11 mouse cellular contexts compared by ENCODE assay signal in genomic region chr10:77415867-77416266, GRCm38 (mm10). TPM values are rescaled to one million over a fixed set of nuclear protein-coding genes. Genes with fewer than 3 reads are reported as not detected.
DNase-seq lines count a peak whose midpoint lies in the region; ATAC-seq and TF ChIP-seq lines count a peak whose summit lies in the region.
"Had no signal": no experiment of that assay in that cellular context is flagged by ENCODE, and none has a peak within 500 bp of the region (broad histone marks: within the 10 kb centered on the region; RNA-seq: fewer than 3 reads in every experiment).

No protein-coding gene starts in this region.

- H3K4me1 ChIP-seq in heart, adult 2 months (ENCODE audit: control insufficient read depth, insufficient read depth, low read length), result peaks cover 15% of the 10 kb centered on the region
- peaks cover 39% of the 10 kb centered on the region for H3K4me1 ChIP-seq in heart, embryonic 10.5 days
- H3K4me1 ChIP-seq in brown adipose tissue, adult 24 weeks (ENCODE audit: control insufficient read depth, insufficient read depth, insufficient read length, low read length), result peaks cover 30% of the 10 kb centered on the region
- peaks cover 19 to 28% of the 10 kb centered on the region in 2 experiments for H3K4me1 ChIP-seq in heart, embryonic 14.5 days (ENCODE audit: control insufficient read depth in 2 of 2, insufficient read depth in 2 of 2, low read length in 2 of 2)
- H3K4me1 ChIP-seq in lung, embryonic 16.5 days (replicated peaks; ENCODE audit: control insufficient read depth, insufficient read depth, low read length), result peaks cover 16% of the 10 kb centered on the region
- peaks cover 18% of the 10 kb centered on the region for H3K4me1 ChIP-seq in forebrain, embryonic 12.5 days

- TF ChIP-seq EP300 in heart, adult 2 months (IDR thresholded peaks at IDR 0.05; ENCODE audit: insufficient read depth, low read depth, low read length), result no peak

- ATAC-seq in heart, embryonic 14.5 days (ENCODE audit: insufficient number of reproducible peaks, insufficient read depth, low FRiP score, low read depth), result no peak
- no peak for ATAC-seq in lung, embryonic 16.5 days (ENCODE audit: low read depth)
- ATAC-seq in forebrain, embryonic 12.5 days (ENCODE audit: low FRiP score), result no peak
- ATAC-seq in megakaryocyte-erythroid progenitor cell, adult 5-6 weeks (replicated peaks; ENCODE audit: low FRiP score, low TSS enrichment, poor library complexity, severe bottlenecking), result no peak
- ATAC-seq: liver, postnatal 0 days had no signal

- H3K27ac ChIP-seq in heart, adult 2 months, result peak overlapping the region; percentile 32; the same call in 1 of the 2 replicates
- no peak overlapping the region for H3K27ac ChIP-seq in heart, embryonic 10.5 days
- H3K27ac ChIP-seq in brown adipose tissue, adult 24 weeks (replicated peaks; ENCODE audit: low read depth, low read length), result peak overlapping the region; percentile 24; the same call in 1 of the 2 replicates
- H3K27ac ChIP-seq in heart, embryonic 14.5 days (replicated peaks in 1 of 2; ENCODE audit: control insufficient read depth in 1 of 2, insufficient read depth in 1 of 2, low read depth in 2 of 2, low read length in 2 of 2), result no peak overlapping the region
- no peak overlapping the region for H3K27ac ChIP-seq in lung, embryonic 16.5 days (ENCODE audit: low read length)
- H3K27ac ChIP-seq in forebrain, embryonic 12.5 days, result no peak overlapping the region

- H3K36me3 ChIP-seq in heart, adult 2 months (ENCODE audit: control insufficient read depth, insufficient read depth, low read length), result no peaks in the 10 kb centered on the region
- 0 out of 2 replicates have a peak, but pooled peaks cover 8% of the 10 kb centered on the region for H3K36me3 ChIP-seq in heart, embryonic 10.5 days
- H3K36me3 ChIP-seq in heart, embryonic 14.5 days (ENCODE audit: control insufficient read depth, insufficient read depth, low read length), result no peaks in the 10 kb centered on the region
- H3K36me3 ChIP-seq in lung, embryonic 16.5 days (ENCODE audit: control insufficient read depth, insufficient read depth, low read length), result no peaks in the 10 kb centered on the region
- no peaks in the 10 kb centered on the region for H3K36me3 ChIP-seq in forebrain, embryonic 12.5 days (replicated peaks)

- H3K9ac ChIP-seq in heart, adult 2 months (ENCODE audit: low read depth, low read length), result no peak overlapping the region
- no peak overlapping the region for H3K9ac ChIP-seq in heart, embryonic 14.5 days (ENCODE audit: low read length)
- H3K9ac ChIP-seq in lung, embryonic 16.5 days (ENCODE audit: low read length), result peak overlapping the region; percentile 47; the same call in 1 of the 2 replicates
- no peak overlapping the region for H3K9ac ChIP-seq in forebrain, embryonic 12.5 days
- H3K9ac ChIP-seq: liver, postnatal 0 days had no signal

- H3K9me3 ChIP-seq in heart, embryonic 10.5 days, result no peaks in the 10 kb centered on the region
- H3K9me3 ChIP-seq in heart, embryonic 14.5 days (ENCODE audit: control insufficient read depth, low read length), result peaks cover 4% of the 10 kb centered on the region; the same call in 1 of the 2 replicates
- H3K9me3 ChIP-seq in lung, embryonic 16.5 days (ENCODE audit: control insufficient read depth, low read length), result peaks cover 6% of the 10 kb centered on the region; the same call in 1 of the 2 replicates
- 0 out of 2 replicates have a peak, but pooled peaks cover 3% of the 10 kb centered on the region for H3K9me3 ChIP-seq in forebrain, embryonic 12.5 days

- H3K4me2 ChIP-seq in heart, embryonic 14.5 days (ENCODE audit: low read length), result peak overlapping the region; percentile 79
- peak overlapping the region; percentile 79 for H3K4me2 ChIP-seq in lung, embryonic 16.5 days (ENCODE audit: low read depth, low read length)
- H3K4me2 ChIP-seq in forebrain, embryonic 12.5 days, result no peak overlapping the region

- intact Hi-C loops in heart, adult 2 months (cut with DNase I), result loop anchor here (5.0 kb wide), 3 partner anchors 49 to 166 kb away; partner anchors contain the start of gene Pttg1ip

- TF ChIP-seq CTCF in heart, adult 2 months (IDR thresholded peaks at IDR 0.05), result no peak

- 54% methylated on average over 5 of the region's 5 CpGs for whole genome bisulfite sequencing in heart, adult 2 months
- WGBS in heart, embryonic 10.5 days, result 63% methylated on average over 5 of the region's 5 CpGs
- 68% methylated on average over 5 of the region's 5 CpGs for WGBS in heart, embryonic 14.5 days
- 73% methylated on average over 5 of the region's 5 CpGs for WGBS in lung, embryonic 16.5 days
- WGBS in forebrain, embryonic 12.5 days, result 91% methylated on average over 5 of the region's 5 CpGs

- H3K27me3 ChIP-seq in heart, adult 2 months (ENCODE audit: control insufficient read depth, insufficient read depth, low read length), result no peaks in the 10 kb centered on the region
- H3K27me3 ChIP-seq in heart, embryonic 10.5 days (ENCODE audit: insufficient read depth, poor library complexity, severe bottlenecking), result peaks cover 12% of the 10 kb centered on the region
- 0 out of 2 replicates have a peak, but pooled peaks cover 3% of the 10 kb centered on the region for H3K27me3 ChIP-seq in heart, embryonic 14.5 days (ENCODE audit: control insufficient read depth, insufficient read depth, low read length)
- H3K27me3 ChIP-seq in lung, embryonic 16.5 days (ENCODE audit: control insufficient read depth, insufficient read depth, low read depth, low read length), result peaks cover 16% of the 10 kb centered on the region; the same call in 1 of the 2 replicates
- H3K27me3 ChIP-seq in forebrain, embryonic 12.5 days, result peaks cover 19% of the 10 kb centered on the region

- peak overlapping the region; percentile 72 for H3K4me3 ChIP-seq in heart, adult 2 months
- H3K4me3 ChIP-seq in heart, embryonic 10.5 days, result no peak overlapping the region
- peak overlapping the region; percentile 29 for H3K4me3 ChIP-seq in brown adipose tissue, adult 24 weeks (ENCODE audit: insufficient read depth, low read depth, low read length)
- peak overlapping the region in 1 of 2 experiments; percentile 87; a peak in 1 of 4 replicates for H3K4me3 ChIP-seq in heart, embryonic 14.5 days (ENCODE audit: control insufficient read depth in 1 of 2, insufficient read depth in 1 of 2, low read depth in 1 of 2, low read length in 2 of 2)
- peak overlapping the region; percentile 38 for H3K4me3 ChIP-seq in lung, embryonic 16.5 days (ENCODE audit: low read length)
- H3K4me3 ChIP-seq in forebrain, embryonic 12.5 days (replicated peaks), result no peak overlapping the region

- H3K79me2 ChIP-seq in heart, adult 2 months (replicated peaks; ENCODE audit: control insufficient read depth, insufficient read depth, low read length), result peaks cover 3% of the 10 kb centered on the region

- no peak for TF ChIP-seq POLR2A in heart, adult 2 months (IDR thresholded peaks at IDR 0.05; ENCODE audit: insufficient read depth, low read depth, low read length)

- peak in 1 of 2 experiments; percentile 38 for DNase-seq in heart, adult 2 months
- no peak for DNase-seq in heart, embryonic 10.5 days (ENCODE audit: low spot score)
- DNase-seq in right cerebral cortex, postnatal 4 days, result no peak
- DNase-seq: left cerebral cortex, postnatal 4 days; liver, postnatal 0 days; right cerebral cortex, adult 18-20 months had no signal

RNA-seq across cellular contexts. Expression of gene Adarb1, which starts 2.2 kb away (rescaled TPM):
- total RNA-seq in heart, adult 2 months (2021), result 10 to 100 TPM; 17.1 to 17.2 TPM
- polyA plus RNA-seq in heart, adult 2 months (2012; rRNA removed), result 11.4 and 17.2 TPM in 2 replicates
- polyA plus RNA-seq in heart, embryonic 10.5 days (2016; fragmentation: Nextera tagmentation; extraction: Ambion mirVana), result 9.2 and 9.9 TPM in 2 replicates
- 4.0 and 4.4 TPM in 2 replicates for polyA plus RNA-seq in brown adipose tissue, adult 24 weeks (2012; ENCODE audit: insufficient read depth, insufficient read length, missing spikeins)
- polyA plus RNA-seq in heart, embryonic 14.5 days (2014; fragmentation: Nextera tagmentation; extraction: Ambion mirVana), result 13.4 and 15.4 TPM in 2 replicates
- polyA plus RNA-seq in lung, embryonic 16.5 days (2015; fragmentation: Nextera tagmentation; extraction: Ambion mirVana), result 34.1 and 36.6 TPM in 2 replicates
- 8.3 and 8.4 TPM in 2 replicates for polyA plus RNA-seq in forebrain, embryonic 12.5 days (2016; fragmentation: Nextera tagmentation; extraction: Ambion mirVana)
- 0.28 TPM in 1 of 2 replicates, not detected in the other for total RNA-seq in megakaryocyte-erythroid progenitor cell, adult 5-6 weeks (2014; fragmentation: Nextera tagmentation)
- total RNA-seq in megakaryocyte-erythroid progenitor cell, adult 5-6 weeks (2017), result 1.1 and 3.9 TPM in 2 replicates

Comparison
In these comparisons a context has a peak if more than half of its experiments do, and no peak if none do; other contexts are left out.
1. H3K27ac ChIP-seq: peak in heart, adult 2 months (single experiment) and brown adipose tissue, adult 24 weeks (single experiment); none in heart, embryonic 10.5 days (single experiment), heart, embryonic 14.5 days (0 of 2), lung, embryonic 16.5 days (single experiment) and forebrain, embryonic 12.5 days (single experiment).
2. H3K4me3 ChIP-seq: peak in heart, adult 2 months (single experiment), brown adipose tissue, adult 24 weeks (single experiment) and lung, embryonic 16.5 days (single experiment); none in heart, embryonic 10.5 days (single experiment) and forebrain, embryonic 12.5 days (single experiment).